Mouse (Mus musculus) neural tube, embryonic 13.5 days (tissue): ENCODE results near the gene Usp54. TPM values are rescaled to one million over a fixed set of nuclear protein-coding genes. Genes with fewer than 3 reads are reported as not detected.

ENCODE experiments used
- ATAC-seq: fragments of 200-750 bp; cut with Nextera tagmentation; 2 replicates; pipeline ENCODE4 v1.8.0; 2017; ENCODE audit warnings: low read depth, mild to moderate bottlenecking, moderate TSS enrichment, moderate library complexity
- H3K27ac ChIP-seq: fragments of 300-500 bp; sonication (generic); replicated peaks from 2 replicates; pipeline ENCODE4 v1.5.1; 2015; ENCODE audit warnings: moderate library complexity, mild to moderate bottlenecking, inconsistent platforms
- H3K27me3 ChIP-seq: fragments of 300-500 bp; sonication (generic); 2 replicates; pipeline ENCODE4 v1.6.1; 2015; ENCODE audit warnings: mild to moderate bottlenecking, inconsistent platforms
- H3K36me3 ChIP-seq: fragments of 300-500 bp; sonication (generic); 2 replicates; pipeline ENCODE4 v1.6.1; 2015; ENCODE audit warnings: mild to moderate bottlenecking, inconsistent platforms
- H3K4me1 ChIP-seq: fragments of 300-500 bp; sonication (generic); replicated peaks from 2 replicates; pipeline ENCODE4 v1.6.1; 2015; ENCODE audit warnings: inconsistent platforms
- H3K4me2 ChIP-seq: fragments of 300-500 bp; sonication (generic); 2 replicates; pipeline ENCODE4 v1.6.1; 2015; ENCODE audit warnings: inconsistent platforms, mild to moderate bottlenecking, moderate library complexity
- H3K4me3 ChIP-seq: fragments of 300-500 bp; sonication (generic); 2 replicates; pipeline ENCODE4 v1.5.1; 2015; ENCODE audit warnings: mild to moderate bottlenecking, inconsistent platforms
- H3K9ac ChIP-seq: fragments of 300-500 bp; sonication (generic); 2 replicates; pipeline ENCODE4 v1.6.1; 2015; ENCODE audit warnings: moderate library complexity, mild to moderate bottlenecking, inconsistent platforms
- H3K9me3 ChIP-seq: fragments of 300-500 bp; sonication (generic); 2 replicates; pipeline ENCODE4 v1.6.1; 2016; ENCODE audit warnings: inconsistent platforms
- WGBS: fragments of 180-500 bp; shearing (Covaris S2); methylation state at CpG from one replicate; pipeline ENCODE4 v1.1.7; 2015; 5-methylcytosine and 5-hydroxymethylcytosine counted together
- polyA plus RNA-seq: library from polyadenylated mRNA; unstranded; fragments of >200 nt; fragmentation: Nextera tagmentation; extraction: Ambion mirVana; gene quantifications from 2 replicates; pipeline ENCODE4 v1.2.1, GENCODE M21; 2015

Gene Usp54
- polyA plus RNA-seq, 1 experiment from 2014 or later = 9.3 TPM

GRCm38 (mm10) chr14:20663601-20664000 lies 22.7 kb upstream of the Usp54 start:
- no peak for ATAC-seq

GRCm38 (mm10) chr14:20662740-20663139 lies 21.9 kb upstream of the Usp54 start:
- 89% methylated on average over 3 of the region's 3 CpGs for WGBS
- no peak for ATAC-seq
- Histone ChIP-seq H3K27me3 (peaks cover 40% of the 10 kb centered on the region), H3K9me3 (no peaks in the 10 kb centered on the region), H3K4me3 (peak overlapping the region; percentile 54; the same call in 1 of the 2 replicates), H3K36me3 (no peaks in the 10 kb centered on the region), H3K4me1 (peaks cover 18% of the 10 kb centered on the region), H3K9ac (peak overlapping the region; percentile 77; the same call in 1 of the 2 replicates), H3K27ac (no peak overlapping the region; the same call in 1 of the 2 replicates), H3K4me2 (no peak overlapping the region; the same call in 1 of the 2 replicates)

More at GRCm38 (mm10) chr14:20663601-20664000, 22.7 kb upstream of the Usp54 start:
- Histone ChIP-seq H3K36me3 (no peaks in the 10 kb centered on the region), H3K9ac (no peak overlapping the region), H3K27ac (no peak overlapping the region), H3K4me1 (peaks cover 18% of the 10 kb centered on the region), H3K4me2 (no peak overlapping the region), H3K9me3 (no peaks in the 10 kb centered on the region), H3K4me3 (no peak overlapping the region), H3K27me3 (peaks cover 48% of the 10 kb centered on the region)
- 80% methylated on average over 2 of the region's 2 CpGs for WGBS

GRCm38 (mm10) chr14:20661661-20662331 lies 20.9 kb upstream of the Usp54 start:
- WGBS = 12% methylated on average over 19 of the region's 19 CpGs
- Histone ChIP-seq H3K27ac (peak overlapping the region; percentile 84), H3K36me3 (no peaks in the 10 kb centered on the region), H3K4me1 (peaks cover 18% of the 10 kb centered on the region), H3K9ac (peak overlapping the region; percentile 77), H3K4me2 (peak overlapping the region; percentile 74), H3K27me3 (peaks cover 31% of the 10 kb centered on the region), H3K4me3 (peak overlapping the region; percentile 54), H3K9me3 (no peaks in the 10 kb centered on the region)
- ATAC-seq = peak; percentile 61

GRCm38 (mm10) chr14:20660827-20661660 lies 20.2 kb upstream of the Usp54 start:
- 2% methylated on average over 52 of the region's 52 CpGs for WGBS
- Histone ChIP-seq H3K9ac (peak overlapping the region; percentile 77), H3K4me1 (peaks cover 18% of the 10 kb centered on the region), H3K4me3 (peak overlapping the region; percentile 54), H3K36me3 (no peaks in the 10 kb centered on the region), H3K9me3 (no peaks in the 10 kb centered on the region), H3K27ac (peak overlapping the region; percentile 84), H3K4me2 (peak overlapping the region; percentile 74), H3K27me3 (peaks cover 24% of the 10 kb centered on the region)
- peak; percentile 86 for ATAC-seq

- Histone ChIP-seq H3K4me2 (no peak overlapping the region), H3K27me3 (peaks cover 18% of the 10 kb centered on the region), H3K36me3 (no peaks in the 10 kb centered on the region), H3K4me1 (peaks cover 18% of the 10 kb centered on the region), H3K27ac (no peak overlapping the region), H3K9ac (no peak overlapping the region), H3K4me3 (no peak overlapping the region), H3K9me3 (no peaks in the 10 kb centered on the region)
- ATAC-seq = no peak
- 97% methylated on average over 7 of the region's 7 CpGs for WGBS
These were observed 18.8 kb upstream of the Usp54 start for GRCm38 (mm10) chr14:20659687-20660086.

- no peak overlapping the region for H3K27ac ChIP-seq
- no peak for ATAC-seq
These were observed 18.0 kb upstream of the Usp54 start for GRCm38 (mm10) chr14:20658902-20659301.

GRCm38 (mm10) chr14:20658326-20658725 lies 17.5 kb upstream of the Usp54 start:
- no peak for ATAC-seq

More at GRCm38 (mm10) chr14:20658902-20659301, 18.0 kb upstream of the Usp54 start:
- no peak overlapping the region for H3K9ac ChIP-seq
- 93% methylated on average over 6 of the region's 6 CpGs for WGBS
- peaks cover 18% of the 10 kb centered on the region for H3K4me1 ChIP-seq
- no peaks in the 10 kb centered on the region for H3K9me3 ChIP-seq
- H3K4me3 ChIP-seq = no peak overlapping the region
- no peaks in the 10 kb centered on the region for H3K36me3 ChIP-seq
- peaks cover 18% of the 10 kb centered on the region for H3K27me3 ChIP-seq
- H3K4me2 ChIP-seq = no peak overlapping the region

GRCm38 (mm10) chr14:20656361-20656760 lies 15.5 kb upstream of the Usp54 start, which contains the start of gene Myoz1:
Gene Myoz1 (minus strand): TSS chr14:20656540.
- Histone ChIP-seq H3K4me2 (no peak within 1 kb of the TSS), H3K9me3 (no peaks in the 10 kb centered on the region), H3K4me1 (peaks cover 5% of the 10 kb centered on the region; the same call in 1 of the 2 replicates), H3K9ac (no peak within 1 kb of the TSS), H3K36me3 (no peaks in the 10 kb centered on the region), H3K27ac (no peak within 1 kb of the TSS), H3K27me3 (no peaks in the 10 kb centered on the region; the same call in 1 of the 2 replicates), H3K4me3 (no peak within 1 kb of the TSS)
- 61% methylated on average over 11 of the region's 11 CpGs for WGBS
- no peak for ATAC-seq

More at GRCm38 (mm10) chr14:20658326-20658725, 17.5 kb upstream of the Usp54 start:
- H3K9ac ChIP-seq = no peak overlapping the region
- no peak overlapping the region for H3K4me3 ChIP-seq
- H3K4me2 ChIP-seq = no peak overlapping the region
- no peaks in the 10 kb centered on the region for H3K36me3 ChIP-seq
- H3K27ac ChIP-seq = no peak overlapping the region
- no peaks in the 10 kb centered on the region for H3K9me3 ChIP-seq
- H3K27me3 ChIP-seq = peaks cover 15% of the 10 kb centered on the region
- H3K4me1 ChIP-seq = peaks cover 18% of the 10 kb centered on the region

GRCm38 (mm10) chr14:20655731-20656130 lies 14.9 kb upstream of the Usp54 start:
- H3K9ac ChIP-seq = no peak overlapping the region
- ATAC-seq = no peak
- 79% methylated on average over 9 of the region's 9 CpGs for WGBS

GRCm38 (mm10) chr14:20654690-20655421 lies 14.0 kb upstream of the Usp54 start:
- Histone ChIP-seq H3K36me3 (no peaks in the 10 kb centered on the region), H3K4me1 (no peaks in the 10 kb centered on the region), H3K27me3 (no peaks in the 10 kb centered on the region; the same call in 1 of the 2 replicates), H3K4me2 (no peak overlapping the region), H3K9me3 (no peaks in the 10 kb centered on the region), H3K27ac (no peak overlapping the region), H3K4me3 (no peak overlapping the region), H3K9ac (no peak overlapping the region)
- 83% methylated on average over 9 of the region's 9 CpGs for WGBS
- no peak for ATAC-seq

More at GRCm38 (mm10) chr14:20655731-20656130, 14.9 kb upstream of the Usp54 start:
- no peak overlapping the region for H3K27ac ChIP-seq
- no peak overlapping the region for H3K4me3 ChIP-seq
- H3K4me1 ChIP-seq = peaks cover 4% of the 10 kb centered on the region; the same call in 1 of the 2 replicates
- no peaks in the 10 kb centered on the region; the same call in 1 of the 2 replicates for H3K27me3 ChIP-seq
- no peaks in the 10 kb centered on the region for H3K36me3 ChIP-seq
- H3K4me2 ChIP-seq = no peak overlapping the region
- no peaks in the 10 kb centered on the region for H3K9me3 ChIP-seq

GRCm38 (mm10) chr14:20651722-20652256 lies 10.9 kb upstream of the Usp54 start:
- no peaks in the 10 kb centered on the region for H3K27me3 ChIP-seq
- no peak overlapping the region for H3K27ac ChIP-seq
- H3K4me3 ChIP-seq = no peak overlapping the region
- H3K36me3 ChIP-seq = no peaks in the 10 kb centered on the region
- no peak overlapping the region for H3K4me2 ChIP-seq
- H3K9me3 ChIP-seq = no peaks in the 10 kb centered on the region
- WGBS = 72% methylated on average over 4 of the region's 4 CpGs
- no peak overlapping the region for H3K9ac ChIP-seq
- no peaks in the 10 kb centered on the region for H3K4me1 ChIP-seq
- ATAC-seq = no peak
